Mouse (Mus musculus) bone marrow macrophage, adult 2 months (primary cell): ENCODE measurements around the gene Egfl6.

Source experiments
- CTCF ChIP-seq: IDR thresholded peaks from 2 replicates; pipeline ENCODE4 v1.5.1; 2012; ENCODE audit warnings: low read depth, mild to moderate bottlenecking, low read length, moderate library complexity
- POLR2A ChIP-seq: IDR thresholded peaks from 2 replicates; pipeline ENCODE4 v1.6.1; 2012; ENCODE audit warnings: mild to moderate bottlenecking, low read depth, low read length, borderline replicate concordance

DNA sequence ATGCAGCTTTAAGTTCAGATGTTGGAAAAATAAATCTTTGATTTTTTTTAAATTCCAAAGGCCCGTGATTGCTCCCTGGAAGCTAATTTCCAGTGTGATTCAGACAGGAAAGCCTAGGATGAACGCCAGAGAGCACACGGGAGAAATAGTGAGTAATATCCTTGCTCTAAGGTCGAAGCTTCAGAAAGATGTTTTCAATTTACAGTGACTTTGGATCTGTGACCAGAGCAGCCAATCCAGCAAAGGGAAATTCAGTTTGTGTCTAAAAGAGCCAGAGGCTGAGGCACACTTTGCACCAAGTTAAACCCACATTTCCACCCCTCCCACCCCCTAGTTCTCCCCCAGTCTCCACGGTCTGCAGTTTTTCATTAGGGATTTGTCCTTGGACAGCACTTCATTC, 20.6 kb downstream of the Egfl6 start:
- TF ChIP-seq CTCF (no peak), POLR2A (no peak)
